Mouse (Mus musculus) inflammation-experienced regulatory T-cells, adult 6 months (primary cell): Measurements from ENCODE around the gene Cblc. TPM values are rescaled to one million over a fixed set of nuclear protein-coding genes. Genes with fewer than 3 reads are reported as not detected.
A peak's percentile ranks its signal among the peaks of the same experiment; 100 is the strongest.

Source experiments
- ATAC-seq: one replicate; pipeline ENCODE4 v1.8.0; 2017
- polyA plus RNA-seq, 3 experiments: library from polyadenylated mRNA; unstranded; fragments of 100-300 nt; shearing (Covaris generic); gene quantifications; one replicate each; pipeline ENCODE4 v1.2.1; 2017

Cblc gene
- polyA plus RNA-seq: under 1 TPM in 1 of 3 experiments, not detected in 2; 0.68 TPM

GRCm38 (mm10) chr7:19796697-19797588, at the start of gene Cblc:
Gene Cblc, minus strand, starts transcription at chr7:19796809.
- ATAC-seq: peak; percentile 98

- peak; percentile 62 for ATAC-seq
Observed at GRCm38 (mm10) chr7:19844521-19845171, 48.0 kb upstream of the Cblc start.

GRCm38 (mm10) chr7:19843561-19843960, 47.0 kb upstream of the Cblc start:
- peak; percentile 68 for ATAC-seq

GRCm38 (mm10) chr7:19842885-19843504, 46.4 kb upstream of the Cblc start:
- ATAC-seq: no peak

- no peak for ATAC-seq
Observed at GRCm38 (mm10) chr7:19841686-19842413, 45.2 kb upstream of the Cblc start.

GRCm38 (mm10) chr7:19840936-19841335, 44.3 kb upstream of the Cblc start:
- ATAC-seq: no peak

GRCm38 (mm10) chr7:19840371-19840770, 43.8 kb upstream of the Cblc start:
- ATAC-seq: no peak

- peak; percentile 65 for ATAC-seq
Observed at GRCm38 (mm10) chr7:19836843-19837242, 40.2 kb upstream of the Cblc start.

GRCm38 (mm10) chr7:19834055-19834454, 37.4 kb upstream of the Cblc start:
- no peak for ATAC-seq

GRCm38 (mm10) chr7:19831837-19832236, 35.2 kb upstream of the Cblc start:
- ATAC-seq: no peak

GRCm38 (mm10) chr7:19830682-19831156, 34.1 kb upstream of the Cblc start:
- ATAC-seq: no peak

GRCm38 (mm10) chr7:19829694-19830093, 33.1 kb upstream of the Cblc start:
- no peak for ATAC-seq

- no peak for ATAC-seq
Observed at GRCm38 (mm10) chr7:19826756-19827155, 30.1 kb upstream of the Cblc start.

GRCm38 (mm10) chr7:19824182-19824973, 27.8 kb upstream of the Cblc start:
- peak; percentile 81 for ATAC-seq

GRCm38 (mm10) chr7:19823256-19824181, 26.9 kb upstream of the Cblc start:
- ATAC-seq: peak; percentile 15

GRCm38 (mm10) chr7:19822604-19823058, 26.0 kb upstream of the Cblc start, which contains the start of gene Bcl3:
Gene Bcl3, minus strand, starts transcription at chr7:19822770.
- ATAC-seq: peak; percentile 57

GRCm38 (mm10) chr7:19822193-19822592, 25.6 kb upstream of the Cblc start:
- no peak for ATAC-seq

- ATAC-seq: no peak
Observed at GRCm38 (mm10) chr7:19821633-19822032, 25.0 kb upstream of the Cblc start.

GRCm38 (mm10) chr7:19820347-19821048, 23.9 kb upstream of the Cblc start:
- no peak for ATAC-seq

- ATAC-seq: no peak
Observed at GRCm38 (mm10) chr7:19818875-19819274, 22.3 kb upstream of the Cblc start.
